ENCODE assay signal across 23 mouse cellular contexts in genomic region chr12:36726026-36726425, GRCm38 (mm10).
"Had no signal": no experiment of that assay in that cellular context is flagged by ENCODE, and none has a peak within 500 bp of the region (broad histone marks: within the 10 kb centered on the region; RNA-seq: fewer than 3 reads in every experiment).

No protein-coding gene starts in this region.

- H3K9me3 ChIP-seq: limb, embryonic 12.5 days; limb, embryonic 15.5 days; midbrain, embryonic 12.5 days; midbrain, embryonic 15.5 days; neural tube, embryonic 12.5 days; neural tube, embryonic 15.5 days had no signal

- DNase-seq: kidney, postnatal 14 days; left cerebral cortex, postnatal 4 days; liver, postnatal 0 days; lung, embryonic 14.5 days; right cerebral cortex, adult 18-20 months; right cerebral cortex, postnatal 14 days; right cerebral cortex, postnatal 4 days; thymus, adult 2 months; thymus, postnatal 14 days; thymus, postnatal 4 days had no signal

- H3K4me1 ChIP-seq: midbrain, embryonic 15.5 days; neural tube, embryonic 12.5 days; neural tube, embryonic 15.5 days had no signal

- H3K27me3 ChIP-seq: limb, embryonic 12.5 days; limb, embryonic 15.5 days; midbrain, embryonic 12.5 days; midbrain, embryonic 15.5 days; neural tube, embryonic 12.5 days; neural tube, embryonic 15.5 days had no signal

- H3K36me3 ChIP-seq: limb, embryonic 12.5 days; limb, embryonic 15.5 days; midbrain, embryonic 12.5 days; midbrain, embryonic 15.5 days; neural tube, embryonic 12.5 days; neural tube, embryonic 15.5 days had no signal

- H3K27ac ChIP-seq: limb, embryonic 12.5 days; limb, embryonic 15.5 days; liver, embryonic 14.5 days; macrophage; midbrain, embryonic 12.5 days; midbrain, embryonic 15.5 days; neural tube, embryonic 12.5 days; neural tube, embryonic 15.5 days; stomach, postnatal 0 days had no signal

- H3K4me3 ChIP-seq: limb, embryonic 12.5 days; limb, embryonic 15.5 days; midbrain, embryonic 12.5 days; midbrain, embryonic 15.5 days; neural tube, embryonic 12.5 days; neural tube, embryonic 15.5 days had no signal

- ATAC-seq: inflammation-experienced regulatory T-cells, adult 6 months; intestine, embryonic 16.5 days; liver, postnatal 0 days; lung, postnatal 0 days; midbrain, embryonic 15.5 days had no signal

- H3K4me2 ChIP-seq: limb, embryonic 12.5 days; limb, embryonic 15.5 days; liver, embryonic 11.5 days; lung, embryonic 14.5 days; midbrain, embryonic 12.5 days; midbrain, embryonic 15.5 days; neural tube, embryonic 12.5 days; neural tube, embryonic 15.5 days had no signal

- H3K9ac ChIP-seq: limb, embryonic 12.5 days; limb, embryonic 15.5 days; liver, embryonic 14.5 days; liver, postnatal 0 days; lung, embryonic 14.5 days; midbrain, embryonic 12.5 days; midbrain, embryonic 15.5 days; neural tube, embryonic 12.5 days; neural tube, embryonic 15.5 days had no signal
